Mouse (Mus musculus) brain, adult 2 months (tissue): ENCODE results near the gene Acnat2.
"Not testable (repeated sequence)": the region's sequence is repeated elsewhere in the genome, so short reads cannot be mapped to it uniquely, and the experiment has no call there.

Experiments
- DNase-seq: peaks from one replicate; pipeline ENCODE4 v3.0.0; 2011; ENCODE audit warnings: low read depth, low spot score

Acnat2 gene

GRCm38 (mm10) chr4:49407957-49408356, at the start of gene Acnat2:
Gene Acnat2 (minus strand): TSS chr4:49408151.
- not testable (repeated sequence) for DNase-seq

- no peak for DNase-seq
These were observed 48.2 kb upstream of the Acnat2 start for GRCm38 (mm10) chr4:49456171-49456570.

GRCm38 (mm10) chr4:49451848-49452551, 44.0 kb upstream of the Acnat2 start:
- no peak for DNase-seq

DNA sequence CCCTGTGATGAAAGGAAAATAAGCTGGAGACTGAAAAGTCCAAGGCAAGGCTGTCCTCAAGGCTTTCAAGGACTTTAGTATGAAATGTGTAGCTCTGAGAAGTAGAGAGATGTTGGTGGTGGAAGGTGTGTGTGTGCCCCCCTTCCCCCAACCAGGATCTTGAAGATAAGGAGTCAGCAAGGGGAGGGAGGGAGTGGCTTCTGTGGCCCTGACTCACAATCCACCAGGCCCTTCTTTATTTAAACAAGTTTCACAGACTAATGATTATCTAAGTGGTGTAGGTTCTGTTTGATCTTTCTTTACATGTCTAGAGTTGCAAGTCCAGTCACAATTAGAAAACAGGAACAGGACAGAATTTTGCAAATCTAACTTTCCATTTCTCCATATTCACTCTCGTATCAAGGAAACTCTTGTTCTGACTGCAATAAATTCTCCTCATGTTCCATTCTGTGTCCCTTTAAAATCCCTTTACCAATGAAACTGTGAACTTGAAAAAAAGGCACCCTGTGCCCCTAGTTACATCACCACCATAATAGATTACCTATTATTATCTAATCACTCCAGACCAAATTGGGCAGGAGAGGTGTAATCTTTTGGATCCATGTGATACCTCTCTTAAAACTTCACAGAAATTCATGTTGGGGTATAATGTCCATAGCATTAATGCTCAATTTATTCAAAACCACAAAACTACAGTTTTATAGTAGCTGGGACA, 43.3 kb upstream of the Acnat2 start:
- not testable (repeated sequence) for DNase-seq

DNA sequence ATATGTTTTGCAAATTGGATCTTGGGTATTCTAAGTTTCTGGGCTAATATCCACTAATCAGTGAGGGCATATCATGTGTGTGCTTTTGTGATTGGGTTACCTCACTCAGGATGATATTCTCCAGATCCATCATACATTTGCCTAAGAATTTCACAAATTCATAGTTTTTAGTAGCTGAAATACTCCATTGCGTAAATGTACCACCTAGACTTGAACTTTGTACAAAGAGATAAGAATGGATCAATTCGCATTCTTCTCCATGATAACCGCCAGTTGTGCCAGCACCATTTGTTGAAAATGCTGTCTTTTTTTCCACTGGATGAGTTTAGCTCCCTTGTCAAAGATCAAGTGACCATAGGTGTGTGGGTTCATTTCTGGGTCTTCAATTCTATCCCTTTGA, 29.0 kb upstream of the Acnat2 start:
- DNase-seq: not testable (repeated sequence)

- DNase-seq: not testable (repeated sequence)
These were observed 2.2 kb upstream of the Acnat2 start for GRCm38 (mm10) chr4:49410151-49410550.

GRCm38 (mm10) chr4:49386873-49387272, 21.1 kb downstream of the Acnat2 start:
- DNase-seq: no peak

DNA sequence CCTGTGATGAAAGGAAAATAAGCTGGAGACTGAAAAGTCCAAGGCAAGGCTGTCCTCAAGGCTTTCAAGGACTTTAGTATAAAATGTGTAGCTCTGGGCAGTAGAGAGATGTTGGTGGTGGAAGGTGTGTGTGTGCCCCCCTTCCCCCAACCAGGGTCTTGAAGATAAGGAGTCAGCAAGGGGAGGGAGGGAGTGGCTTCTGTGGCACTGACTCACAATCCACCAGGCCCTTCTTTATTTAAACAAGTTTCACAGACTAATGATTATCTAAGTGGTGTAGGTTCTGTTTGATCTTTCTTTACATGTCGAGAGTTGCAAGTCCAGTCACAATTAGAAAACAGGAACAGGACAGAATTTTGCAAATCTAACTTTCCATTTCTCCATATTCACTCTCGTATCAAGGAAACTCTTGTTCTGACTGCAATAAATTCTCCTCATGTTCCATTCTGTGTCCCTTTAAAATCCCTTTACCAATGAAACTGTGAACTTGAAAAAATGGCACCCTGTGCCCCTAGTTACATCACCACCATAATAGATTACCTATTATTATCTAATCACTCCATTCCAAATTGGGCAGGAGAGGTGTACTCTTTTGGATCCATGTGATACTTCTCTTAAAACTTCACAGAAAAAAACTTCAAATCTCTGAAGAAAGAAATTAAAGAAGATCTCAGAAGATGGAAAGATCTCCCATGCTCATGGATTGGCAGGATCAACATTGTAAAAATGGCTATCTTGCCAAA, 24.2 kb downstream of the Acnat2 start:
- DNase-seq: not testable (repeated sequence)

DNA sequence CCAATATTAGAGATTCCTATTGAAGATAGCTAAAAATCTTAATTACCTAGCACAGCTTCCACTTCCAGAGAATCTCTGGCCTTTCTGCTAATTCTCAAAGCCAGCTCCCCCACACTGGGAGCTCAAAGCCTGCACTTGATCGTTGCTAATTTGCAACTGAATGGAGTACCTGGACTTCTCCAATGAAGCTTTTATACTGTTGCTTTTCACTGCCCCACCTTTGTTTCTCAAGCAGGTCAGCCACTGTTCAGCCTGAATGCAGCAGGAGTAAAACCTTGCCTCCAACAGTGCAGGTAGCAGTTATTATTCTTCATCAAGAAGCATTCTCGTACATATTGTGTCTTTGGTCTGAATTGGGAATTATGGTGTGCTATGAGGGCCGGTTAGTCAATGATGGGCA, 39.9 kb downstream of the Acnat2 start:
- not testable (repeated sequence) for DNase-seq

DNA sequence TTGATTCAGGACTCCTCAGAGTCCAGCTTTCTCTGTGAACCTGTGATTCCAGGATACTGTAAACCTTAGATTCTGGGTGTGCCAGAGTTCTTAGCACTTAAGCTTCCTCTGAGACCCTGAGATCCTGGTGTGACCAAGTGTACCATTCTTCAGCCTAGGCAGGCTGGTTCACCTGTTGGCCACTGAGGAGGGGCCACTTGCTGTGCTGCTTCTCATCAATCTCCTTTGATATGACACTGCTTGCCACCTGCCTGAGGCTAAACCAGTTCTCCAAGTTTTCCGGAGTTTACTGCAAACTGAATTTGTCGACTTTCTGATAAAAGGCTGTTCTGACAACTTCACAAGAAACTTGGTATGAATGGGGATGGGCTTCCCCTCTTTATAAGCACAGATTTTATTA, 50.9 kb downstream of the Acnat2 start:
- no peak for DNase-seq

DNA sequence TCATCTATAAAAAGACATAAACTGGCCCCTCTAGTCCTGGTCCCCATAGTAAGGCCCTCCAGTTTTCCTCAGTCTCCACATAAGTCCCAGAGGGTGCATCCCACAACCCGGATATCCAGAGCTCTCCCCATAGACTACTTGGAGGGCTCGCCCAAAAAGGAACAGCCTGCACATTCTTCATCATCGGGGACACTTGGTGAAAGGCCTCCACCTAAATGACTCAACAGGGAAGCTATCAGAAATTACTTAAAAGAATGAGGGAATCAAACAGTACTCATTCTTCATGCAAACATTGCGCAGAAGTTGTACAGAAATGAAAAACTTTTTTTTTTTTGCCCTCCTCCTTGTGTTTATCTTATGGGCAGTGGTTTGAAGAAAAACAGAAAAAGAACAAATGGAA, 57.5 kb downstream of the Acnat2 start:
- DNase-seq: no peak

- peak; percentile 0 for DNase-seq
These were observed 59.3 kb downstream of the Acnat2 start for GRCm38 (mm10) chr4:49348677-49349076.

GRCm38 (mm10) chr4:49348001-49348400, 60.0 kb downstream of the Acnat2 start:
- DNase-seq: not testable (repeated sequence)

- not testable (repeated sequence) for DNase-seq
These were observed 67.9 kb downstream of the Acnat2 start for GRCm38 (mm10) chr4:49340091-49340490.

GRCm38 (mm10) chr4:49337949-49338348, 70.0 kb downstream of the Acnat2 start:
- DNase-seq: not testable (repeated sequence)
